Mouse (Mus musculus) cortical plate, adult 2 months (tissue): ENCODE measurements around the gene Crip2.

Experiments
- CTCF ChIP-seq: fragments of 200-500 bp; IDR thresholded peaks from 2 replicates; pipeline ENCODE4 v1.5.1; 2011; ENCODE audit warnings: mild to moderate bottlenecking, control low read depth, low read length; ENCODE audit not compliant: insufficient read depth; ENCODE audit errors: extremely low read depth
- POLR2A ChIP-seq: fragments of 200-500 bp; IDR thresholded peaks from 2 replicates; pipeline ENCODE4 v1.6.1; 2011; ENCODE audit warnings: mild to moderate bottlenecking, low read length, control low read depth; ENCODE audit not compliant: insufficient read depth; ENCODE audit errors: extremely low read depth

DNA sequence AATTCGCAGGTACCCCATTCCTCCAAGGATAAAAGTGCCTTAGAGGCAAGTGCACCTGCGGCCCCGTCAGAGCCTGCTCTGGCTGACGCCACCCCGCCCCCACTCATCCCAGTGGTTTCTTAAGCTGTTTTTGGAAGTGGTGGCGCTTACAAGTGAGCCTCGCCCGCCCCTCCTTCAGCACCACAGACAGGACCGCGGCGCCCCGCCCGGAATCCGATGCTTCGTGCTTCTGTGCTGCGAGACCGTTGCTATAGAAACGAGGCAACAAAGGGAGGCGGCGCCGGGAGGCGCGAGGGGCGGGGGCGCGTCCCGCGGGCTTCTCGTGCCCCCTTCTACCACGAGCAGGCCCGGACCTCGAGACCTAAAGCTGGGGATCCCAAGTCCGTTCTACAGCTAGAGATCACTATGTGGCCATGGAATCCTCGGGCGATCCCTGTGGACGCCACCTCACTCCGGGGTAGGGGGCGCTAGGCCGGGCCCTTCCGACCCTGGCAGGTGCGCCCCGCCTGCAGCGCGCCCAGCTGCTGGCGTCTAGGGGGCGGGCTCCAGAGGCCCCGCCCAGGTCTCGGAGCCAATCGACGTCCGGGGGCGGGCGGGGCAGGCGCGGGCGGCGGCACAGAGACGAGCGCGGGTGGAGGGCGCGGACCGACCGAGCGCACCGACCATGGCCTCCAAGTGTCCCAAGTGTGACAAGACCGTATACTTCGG lies at the start of gene Crip2:
- TF ChIP-seq CTCF (no peak), POLR2A (peak; percentile 58; the same call in 1 of the 2 replicates)
